Mouse (Mus musculus): Measurements from ENCODE around the gene Pop7. TPM values are rescaled to one million over a fixed set of nuclear protein-coding genes. Genes with fewer than 3 reads are reported as not detected.

The Pop7 gene
- polyA plus RNA-seq, 2 experiments: 40.6 to 54.2 TPM

DNA sequence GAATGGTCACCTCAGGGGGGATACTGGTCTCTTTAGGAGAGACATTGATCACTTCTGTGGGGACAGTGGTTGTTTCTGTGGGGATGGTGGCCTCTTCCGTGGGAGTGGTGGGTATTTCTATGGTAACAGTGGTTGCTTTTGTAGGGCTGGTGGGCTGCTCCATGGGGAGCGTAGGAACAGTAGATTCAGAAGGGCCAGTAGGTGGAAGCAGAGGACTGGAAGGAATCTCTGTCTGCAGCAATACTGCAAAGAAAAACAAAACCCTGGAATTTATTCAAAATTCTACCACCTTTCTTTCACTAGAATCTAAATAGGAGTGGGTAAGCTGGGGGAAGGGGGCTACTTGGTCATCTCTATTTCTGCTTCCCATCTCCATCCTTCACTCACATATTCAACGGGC is 37.3 kb downstream of the Pop7 start:
- Histone ChIP-seq H3K4me2 (replicated peaks; ENCODE audit: low read depth, low read length, severe bottlenecking) (no peak overlapping the region), H3K4me1 (ENCODE audit: control insufficient read depth, insufficient read depth, low read length) (no peaks in the 10 kb centered on the region), H3K4me3 (replicated peaks; ENCODE audit: low read length) (no peak overlapping the region), H3K9me3 (ENCODE audit: control insufficient read depth, low read length) (no peaks in the 10 kb centered on the region), H3K27me3 (ENCODE audit: control insufficient read depth, insufficient read depth, low read length) (no peaks in the 10 kb centered on the region), H3K9ac (ENCODE audit: low read depth, low read length, severe bottlenecking) (no peak overlapping the region), H3K27ac (replicated peaks; ENCODE audit: low read depth, low read length) (no peak overlapping the region), H3K36me3 (ENCODE audit: control insufficient read depth, insufficient read depth, low read length) (no peaks in the 10 kb centered on the region)
- ATAC-seq (ENCODE audit: low FRiP score, low read depth) (no peak), DNase-seq (ENCODE audit: low spot score) (peak; percentile 34)
- no peak for TF ChIP-seq POLR2A (IDR thresholded peaks at IDR 0.05; ENCODE audit: borderline replicate concordance, extremely low read depth, insufficient read depth, insufficient read length)
- 50% methylated on average over 3 of the region's 3 CpGs for WGBS

DNA sequence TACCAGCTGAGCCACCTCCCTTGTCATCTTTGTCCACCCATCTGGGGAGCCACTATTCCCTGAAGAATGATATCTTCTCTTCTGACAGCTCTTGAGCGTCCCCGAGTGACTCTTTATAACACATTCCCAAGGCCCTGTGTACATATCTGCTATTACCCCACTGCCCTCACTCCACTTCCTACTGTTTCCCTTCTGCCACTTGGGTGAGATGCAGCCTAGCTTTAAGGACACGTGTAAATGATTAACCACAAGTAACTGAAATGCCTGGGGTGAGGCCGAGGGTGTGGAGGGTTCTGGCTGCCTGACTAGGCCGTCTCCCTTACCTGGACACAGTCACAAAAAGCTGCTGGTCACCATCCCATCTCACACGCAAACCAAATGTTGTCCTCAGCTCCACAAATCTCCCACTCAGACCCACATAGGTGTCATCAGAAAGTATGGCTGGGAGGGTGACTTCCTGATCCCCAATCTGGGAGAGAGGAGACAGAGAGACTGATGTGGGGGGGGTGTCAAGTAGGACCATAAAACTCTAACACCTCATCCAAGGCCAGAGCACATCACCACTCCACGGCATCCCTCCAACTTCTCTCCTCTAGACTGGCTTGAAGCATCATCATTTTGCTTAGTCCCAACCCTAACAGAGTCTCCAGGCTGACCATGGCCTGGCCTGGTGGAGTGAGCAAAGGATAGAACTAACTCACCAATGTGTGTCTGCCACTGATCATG is 46.3 kb downstream of the Pop7 start:
- H3K4me1 ChIP-seq (ENCODE audit: control insufficient read depth, insufficient read depth, low read length): no peaks in the 10 kb centered on the region
- no peak for ATAC-seq (ENCODE audit: low FRiP score, low read depth)

DNA sequence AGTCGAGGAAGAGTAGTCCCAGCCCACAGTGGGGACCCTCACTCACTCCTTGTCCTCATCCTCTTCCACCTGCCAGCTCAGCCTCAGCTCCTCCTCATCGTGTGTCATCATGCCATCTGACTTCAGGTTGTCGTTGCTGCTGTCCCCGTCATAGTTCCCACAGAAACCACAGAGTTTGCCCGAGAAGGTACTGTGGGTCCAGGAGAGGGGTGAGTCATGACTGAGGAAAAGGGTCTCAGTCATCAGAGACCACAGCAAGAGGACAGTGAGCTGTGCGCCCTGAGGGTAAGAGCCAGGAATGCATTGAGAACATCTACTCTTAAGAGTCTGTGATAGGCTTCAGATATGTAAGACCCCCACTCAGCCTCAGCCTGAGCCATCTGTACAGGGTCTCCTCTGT is 47.1 kb downstream of the Pop7 start:
- no peak for TF ChIP-seq POLR2A (IDR thresholded peaks at IDR 0.05; ENCODE audit: borderline replicate concordance, extremely low read depth, insufficient read depth, insufficient read length)
- Histone ChIP-seq H3K36me3 (ENCODE audit: control insufficient read depth, insufficient read depth, low read length) (no peaks in the 10 kb centered on the region), H3K9ac (ENCODE audit: low read depth, low read length, severe bottlenecking) (no peak overlapping the region), H3K4me1 (ENCODE audit: control insufficient read depth, insufficient read depth, low read length) (no peaks in the 10 kb centered on the region), H3K9me3 (ENCODE audit: control insufficient read depth, low read length) (no peaks in the 10 kb centered on the region), H3K27me3 (ENCODE audit: control insufficient read depth, insufficient read depth, low read length) (no peaks in the 10 kb centered on the region), H3K27ac (replicated peaks; ENCODE audit: low read depth, low read length) (no peak overlapping the region), H3K4me2 (replicated peaks; ENCODE audit: low read depth, low read length, severe bottlenecking) (no peak overlapping the region), H3K4me3 (replicated peaks; ENCODE audit: low read length) (no peak overlapping the region)
- ATAC-seq (ENCODE audit: low FRiP score, low read depth) (no peak), DNase-seq (ENCODE audit: low spot score) (no peak)
- 87% methylated on average over 6 of the region's 6 CpGs for WGBS

More for the DNA sequence above, 46.3 kb downstream of the Pop7 start:
- Histone ChIP-seq H3K9ac (ENCODE audit: low read depth, low read length, severe bottlenecking) (no peak overlapping the region), H3K27ac (replicated peaks; ENCODE audit: low read depth, low read length) (no peak overlapping the region), H3K4me3 (replicated peaks; ENCODE audit: low read length) (no peak overlapping the region), H3K36me3 (ENCODE audit: control insufficient read depth, insufficient read depth, low read length) (no peaks in the 10 kb centered on the region), H3K9me3 (ENCODE audit: control insufficient read depth, low read length) (no peaks in the 10 kb centered on the region), H3K4me2 (replicated peaks; ENCODE audit: low read depth, low read length, severe bottlenecking) (no peak overlapping the region), H3K27me3 (ENCODE audit: control insufficient read depth, insufficient read depth, low read length) (no peaks in the 10 kb centered on the region)
- no peak for DNase-seq (ENCODE audit: low spot score)
- TF ChIP-seq POLR2A (IDR thresholded peaks at IDR 0.05; ENCODE audit: borderline replicate concordance, extremely low read depth, insufficient read depth, insufficient read length): no peak
- WGBS: 44% methylated on average over 7 of the region's 7 CpGs

Small RNA genes lying within 50 kb of the gene (microRNA-seq; reads per million reads assigned to microRNA genes)
- not detected for gene Mir6418

Other genes starting within 250 kb of the Pop7 start
- gene Ache, start 215.0 kb downstream of the Pop7 start, polyA plus RNA-seq (2012; rRNA removed): 21.8 and 28.7 TPM in 2 replicates
- gene Ache, start 215.0 kb downstream of the Pop7 start, polyA plus RNA-seq (2014; fragmentation: Nextera tagmentation; extraction: Ambion mirVana): 18.0 and 21.8 TPM in 2 replicates
- gene Ufsp1, start 207.9 kb downstream of the Pop7 start, polyA plus RNA-seq (2012; rRNA removed): 10.4 and 10.5 TPM in 2 replicates
- gene Ufsp1, start 207.9 kb downstream of the Pop7 start, polyA plus RNA-seq (2014; fragmentation: Nextera tagmentation; extraction: Ambion mirVana): 9.8 and 10.2 TPM in 2 replicates
- gene Srrt, start 194.8 kb downstream of the Pop7 start, polyA plus RNA-seq (2012; rRNA removed): 263 and 300 TPM in 2 replicates
- gene Srrt, start 194.8 kb downstream of the Pop7 start, polyA plus RNA-seq (2014; fragmentation: Nextera tagmentation; extraction: Ambion mirVana): 104 and 109 TPM in 2 replicates
- gene Trip6, start 188.1 kb downstream of the Pop7 start, polyA plus RNA-seq (2012; rRNA removed): 131 and 155 TPM in 2 replicates
- 91.0 and 105 TPM in 2 replicates for gene Trip6, start 188.1 kb downstream of the Pop7 start, polyA plus RNA-seq (2014; fragmentation: Nextera tagmentation; extraction: Ambion mirVana)
- 20.2 and 26.1 TPM in 2 replicates for gene Slc12a9, start 168.9 kb downstream of the Pop7 start, polyA plus RNA-seq (2012; rRNA removed)
- gene Slc12a9, start 168.9 kb downstream of the Pop7 start, polyA plus RNA-seq (2014; fragmentation: Nextera tagmentation; extraction: Ambion mirVana): 8.0 and 11.9 TPM in 2 replicates
- gene Ephb4, start 152.4 kb downstream of the Pop7 start, polyA plus RNA-seq (2012; rRNA removed): 102 and 125 TPM in 2 replicates
- gene Ephb4, start 152.4 kb downstream of the Pop7 start, polyA plus RNA-seq (2014; fragmentation: Nextera tagmentation; extraction: Ambion mirVana): 78.1 and 92.1 TPM in 2 replicates
- gene Zan, start 25.5 kb downstream of the Pop7 start, polyA plus RNA-seq (2012; rRNA removed): 0.35 and 0.37 TPM in 2 replicates
- 0.11 TPM in 1 of 2 replicates, not detected in the other for gene Zan, start 25.5 kb downstream of the Pop7 start, polyA plus RNA-seq (2014; fragmentation: Nextera tagmentation; extraction: Ambion mirVana)
- 45.1 and 51.5 TPM in 2 replicates for gene Gigyf1, start 16.0 kb upstream of the Pop7 start, polyA plus RNA-seq (2012; rRNA removed)
- 11.8 and 13.3 TPM in 2 replicates for gene Gigyf1, start 16.0 kb upstream of the Pop7 start, polyA plus RNA-seq (2014; fragmentation: Nextera tagmentation; extraction: Ambion mirVana)
- 0.12 and 0.19 TPM in 2 replicates for gene Epo, start 30.7 kb upstream of the Pop7 start, polyA plus RNA-seq (2012; rRNA removed)
- 0.83 TPM in 1 of 2 replicates, not detected in the other for gene Epo, start 30.7 kb upstream of the Pop7 start, polyA plus RNA-seq (2014; fragmentation: Nextera tagmentation; extraction: Ambion mirVana)
- gene Gnb2, start 31.0 kb upstream of the Pop7 start, polyA plus RNA-seq (2012; rRNA removed): 770 and 1,100 TPM in 2 replicates
- gene Gnb2, start 31.0 kb upstream of the Pop7 start, polyA plus RNA-seq (2014; fragmentation: Nextera tagmentation; extraction: Ambion mirVana): 460 and 474 TPM in 2 replicates
- gene Actl6b, start 51.0 kb upstream of the Pop7 start, polyA plus RNA-seq (2012; rRNA removed): 0.92 and 1.1 TPM in 2 replicates
- 0.21 and 0.39 TPM in 2 replicates for gene Actl6b, start 51.0 kb upstream of the Pop7 start, polyA plus RNA-seq (2014; fragmentation: Nextera tagmentation; extraction: Ambion mirVana)
- gene Tfr2, start 67.3 kb upstream of the Pop7 start, polyA plus RNA-seq (2012; rRNA removed): 1.6 and 2.1 TPM in 2 replicates
- gene Tfr2, start 67.3 kb upstream of the Pop7 start, polyA plus RNA-seq (2014; fragmentation: Nextera tagmentation; extraction: Ambion mirVana): 0.79 and 1.3 TPM in 2 replicates
- gene Mospd3, start 98.5 kb upstream of the Pop7 start, polyA plus RNA-seq (2012; rRNA removed): 68.2 and 103 TPM in 2 replicates
- 49.4 and 52.5 TPM in 2 replicates for gene Mospd3, start 98.5 kb upstream of the Pop7 start, polyA plus RNA-seq (2014; fragmentation: Nextera tagmentation; extraction: Ambion mirVana)
- gene Pcolce, start 111.3 kb upstream of the Pop7 start, polyA plus RNA-seq (2012; rRNA removed): 267 and 329 TPM in 2 replicates
- 223 and 227 TPM in 2 replicates for gene Pcolce, start 111.3 kb upstream of the Pop7 start, polyA plus RNA-seq (2014; fragmentation: Nextera tagmentation; extraction: Ambion mirVana)
- gene Fbxo24, start 126.5 kb upstream of the Pop7 start, polyA plus RNA-seq (2012; rRNA removed): 0.24 and 0.28 TPM in 2 replicates
- 0.12 and 0.15 TPM in 2 replicates for gene Fbxo24, start 126.5 kb upstream of the Pop7 start, polyA plus RNA-seq (2014; fragmentation: Nextera tagmentation; extraction: Ambion mirVana)
- 25.0 and 33.5 TPM in 2 replicates for gene Lrch4, start 126.6 kb upstream of the Pop7 start, polyA plus RNA-seq (2012; rRNA removed)
- gene Lrch4, start 126.6 kb upstream of the Pop7 start, polyA plus RNA-seq (2014; fragmentation: Nextera tagmentation; extraction: Ambion mirVana): 36.7 and 37.1 TPM in 2 replicates
- 16.7 and 16.8 TPM in 2 replicates for gene Gm20605, start 126.7 kb upstream of the Pop7 start, polyA plus RNA-seq (2012; rRNA removed)
- 7.4 and 10.4 TPM in 2 replicates for gene Gm20605, start 126.7 kb upstream of the Pop7 start, polyA plus RNA-seq (2014; fragmentation: Nextera tagmentation; extraction: Ambion mirVana)
- 37.1 and 41.7 TPM in 2 replicates for gene Sap25, start 138.8 kb upstream of the Pop7 start, polyA plus RNA-seq (2012; rRNA removed)
- gene Sap25, start 138.8 kb upstream of the Pop7 start, polyA plus RNA-seq (2014; fragmentation: Nextera tagmentation; extraction: Ambion mirVana): 5.2 and 6.7 TPM in 2 replicates
- 0.30 and 0.60 TPM in 2 replicates for gene Irs3, start 143.2 kb upstream of the Pop7 start, polyA plus RNA-seq (2012; rRNA removed)
- gene Irs3, start 143.2 kb upstream of the Pop7 start, polyA plus RNA-seq (2014; fragmentation: Nextera tagmentation; extraction: Ambion mirVana): 0.15 and 0.29 TPM in 2 replicates
- 16.3 and 22.6 TPM in 2 replicates for gene Agfg2, start 182.2 kb upstream of the Pop7 start, polyA plus RNA-seq (2012; rRNA removed)
- 10.6 and 13.4 TPM in 2 replicates for gene Agfg2, start 182.2 kb upstream of the Pop7 start, polyA plus RNA-seq (2014; fragmentation: Nextera tagmentation; extraction: Ambion mirVana)
- gene Nyap1, start 239.1 kb upstream of the Pop7 start, polyA plus RNA-seq (2012; rRNA removed): 19.7 and 25.0 TPM in 2 replicates
- 1.2 and 1.4 TPM in 2 replicates for gene Nyap1, start 239.1 kb upstream of the Pop7 start, polyA plus RNA-seq (2014; fragmentation: Nextera tagmentation; extraction: Ambion mirVana)
- gene Tsc22d4, start 243.2 kb upstream of the Pop7 start, polyA plus RNA-seq (2012; rRNA removed): 89.1 and 111 TPM in 2 replicates
- 151 and 164 TPM in 2 replicates for gene Tsc22d4, start 243.2 kb upstream of the Pop7 start, polyA plus RNA-seq (2014; fragmentation: Nextera tagmentation; extraction: Ambion mirVana)

Measured in limb, embryonic 14.5 days (tissue).